ENCODE assay signal across 10 mouse cellular contexts in genomic region chr10:71239479-71240120, GRCm38 (mm10). TPM values are rescaled to one million over a fixed set of nuclear protein-coding genes. Genes with fewer than 3 reads are reported as not detected.
A peak's percentile ranks its signal among the peaks of the same experiment; 100 is the strongest.
DNase-seq lines count a peak whose midpoint lies in the region; ATAC-seq and TF ChIP-seq lines count a peak whose summit lies in the region.
"Had no signal": no experiment of that assay in that cellular context is flagged by ENCODE, and none has a peak within 500 bp of the region (broad histone marks: within the 10 kb centered on the region; RNA-seq: fewer than 3 reads in every experiment).

No protein-coding gene starts in this region.

- H3K9ac ChIP-seq in lung, embryonic 15.5 days = no peak overlapping the region
- no peak overlapping the region for H3K9ac ChIP-seq in liver, embryonic 14.5 days (replicated peaks)
- H3K9ac ChIP-seq in stomach, postnatal 0 days (ENCODE audit: low read length) = no peak overlapping the region

- H3K27me3 ChIP-seq in lung, embryonic 15.5 days = no peaks in the 10 kb centered on the region
- no peaks in the 10 kb centered on the region for H3K27me3 ChIP-seq in liver, embryonic 14.5 days (ENCODE audit: control insufficient read depth, insufficient read depth, low read length)
- no peaks in the 10 kb centered on the region for H3K27me3 ChIP-seq in stomach, postnatal 0 days (ENCODE audit: control insufficient read depth, insufficient read depth, low read length)

- H3K4me2 ChIP-seq in lung, embryonic 15.5 days = peak overlapping the region; percentile 30; the same call in 1 of the 2 replicates
- peak overlapping the region; percentile 15 for H3K4me2 ChIP-seq in liver, embryonic 14.5 days (ENCODE audit: low read depth)
- H3K4me2 ChIP-seq in stomach, postnatal 0 days (replicated peaks; ENCODE audit: low read depth) = peak overlapping the region; percentile 34

- DNase-seq in lung, adult 18-20 months = no peak
- DNase-seq in T-cell, adult 2 months (ENCODE audit: low spot score) = peak; percentile 78
- no peak for DNase-seq in liver, embryonic 14.5 days (ENCODE audit: low read depth in 3 of 3, low spot score in 3 of 3)
- no peak for DNase-seq in stomach, postnatal 0 days (ENCODE audit: low spot score)
- no peak for DNase-seq in embryo, embryonic 9.5 days (ENCODE audit: extremely low spot score)
- no peak for DNase-seq in cerebellum, postnatal 4 days (ENCODE audit: low spot score in 2 of 2)
- no peak for DNase-seq in frontal cortex, adult 2 months (ENCODE audit: extremely low spot score in 1 of 2, low spot score in 1 of 2)
- DNase-seq: adrenal gland, adult 8-10 months; midbrain, embryonic 14.5 days had no signal

- H3K4me3 ChIP-seq in lung, embryonic 15.5 days = peak overlapping the region; percentile 18; the same call in 1 of the 2 replicates
- peak overlapping the region in 1 of 2 experiments; percentile 12; a peak in 1 of 4 replicates for H3K4me3 ChIP-seq in liver, embryonic 14.5 days (ENCODE audit: insufficient read depth in 1 of 2, low read depth in 2 of 2, low read length in 2 of 2)
- peak overlapping the region; percentile 24; the same call in 1 of the 2 replicates for H3K4me3 ChIP-seq in stomach, postnatal 0 days (ENCODE audit: low read depth, low read length)

- no peak overlapping the region for H3K27ac ChIP-seq in lung, embryonic 15.5 days
- H3K27ac ChIP-seq in liver, embryonic 14.5 days = no peak overlapping the region
- no peak overlapping the region for H3K27ac ChIP-seq in stomach, postnatal 0 days (replicated peaks)

- no peak for ATAC-seq in lung, embryonic 15.5 days (ENCODE audit: borderline replicate concordance, extremely low read depth, low FRiP score, low TSS enrichment)
- ATAC-seq in liver, embryonic 14.5 days (ENCODE audit: insufficient read depth) = no peak
- ATAC-seq in stomach, postnatal 0 days (ENCODE audit: low FRiP score, low TSS enrichment) = no peak

- TF ChIP-seq CTCF in liver, embryonic 14.5 days (IDR thresholded peaks at IDR 0.05; ENCODE audit: low read depth) = no peak
- TF ChIP-seq CTCF in stomach, postnatal 0 days (IDR thresholded peaks at IDR 0.05; ENCODE audit: low read depth) = no peak

- peaks cover 21% of the 10 kb centered on the region for H3K4me1 ChIP-seq in lung, embryonic 15.5 days
- peaks cover 6 to 8% of the 10 kb centered on the region in 2 experiments; a peak in 3 of 4 replicates for H3K4me1 ChIP-seq in liver, embryonic 14.5 days (replicated peaks; ENCODE audit: control insufficient read depth in 2 of 2, insufficient read depth in 2 of 2, low read length in 1 of 2)
- no peaks in the 10 kb centered on the region for H3K4me1 ChIP-seq in stomach, postnatal 0 days (replicated peaks; ENCODE audit: control insufficient read depth, insufficient read depth)

- WGBS in lung, embryonic 15.5 days = 40% methylated on average over 6 of the region's 6 CpGs
- WGBS in liver, embryonic 14.5 days (ENCODE audit: insufficient replicate concordance) = 45% methylated on average over 6 of the region's 6 CpGs
- WGBS in stomach, postnatal 0 days = 41% methylated on average over 6 of the region's 6 CpGs

- peaks cover 8% of the 10 kb centered on the region for H3K36me3 ChIP-seq in lung, embryonic 15.5 days
- peaks cover 7% of the 10 kb centered on the region for H3K36me3 ChIP-seq in liver, embryonic 14.5 days (replicated peaks; ENCODE audit: control insufficient read depth, insufficient read depth, low read depth)
- H3K36me3 ChIP-seq in stomach, postnatal 0 days (ENCODE audit: control insufficient read depth, insufficient read depth, low read length) = no peaks in the 10 kb centered on the region

- no peaks in the 10 kb centered on the region for H3K9me3 ChIP-seq in lung, embryonic 15.5 days
- no peaks in the 10 kb centered on the region for H3K9me3 ChIP-seq in liver, embryonic 14.5 days (ENCODE audit: control insufficient read depth, low read length)
- H3K9me3 ChIP-seq in stomach, postnatal 0 days (ENCODE audit: control insufficient read depth, low read length) = no peaks in the 10 kb centered on the region

- no peak for TF ChIP-seq EP300 in liver, embryonic 14.5 days (IDR thresholded peaks at IDR 0.05; ENCODE audit: low read depth)
- no peak for TF ChIP-seq EP300 in stomach, postnatal 0 days (optimal IDR thresholded peaks at IDR 0.05)

RNA-seq across cellular contexts. Expression of gene Tfam, which starts 1.5 kb away (rescaled TPM):
- 67.9 and 68.6 TPM in 2 replicates for polyA plus RNA-seq in lung, embryonic 15.5 days (2015; fragmentation: Nextera tagmentation; extraction: Ambion mirVana)
- 7.2 and 14.4 TPM in 2 replicates for polyA plus RNA-seq in liver, embryonic 14.5 days (2012; rRNA removed)
- polyA plus RNA-seq in liver, embryonic 14.5 days (2014; fragmentation: Nextera tagmentation; extraction: Ambion mirVana) = 31.1 and 33.2 TPM in 2 replicates
- 33.2 and 35.2 TPM in 2 replicates for polyA plus RNA-seq in stomach, postnatal 0 days (2015; fragmentation: Nextera tagmentation; extraction: Ambion mirVana)
- polyA plus RNA-seq in frontal cortex, adult 2 months (2012; rRNA removed) = 24.5 and 25.2 TPM in 2 replicates

RNA-seq across cellular contexts. Expression of gene Ube2d1, which starts 45.5 kb away (rescaled TPM):
- polyA plus RNA-seq in lung, embryonic 15.5 days (2015; fragmentation: Nextera tagmentation; extraction: Ambion mirVana) = 51.0 and 53.5 TPM in 2 replicates
- 6.9 and 7.3 TPM in 2 replicates for polyA plus RNA-seq in liver, embryonic 14.5 days (2012; rRNA removed)
- 6.8 and 7.0 TPM in 2 replicates for polyA plus RNA-seq in liver, embryonic 14.5 days (2014; fragmentation: Nextera tagmentation; extraction: Ambion mirVana)
- 25.6 and 30.7 TPM in 2 replicates for polyA plus RNA-seq in stomach, postnatal 0 days (2015; fragmentation: Nextera tagmentation; extraction: Ambion mirVana)
- 96.7 and 106 TPM in 2 replicates for polyA plus RNA-seq in frontal cortex, adult 2 months (2012; rRNA removed)
